Mouse (Mus musculus) gastrocnemius, postnatal 36 days (tissue): ENCODE results near the gene Gm49486. TPM values are rescaled to one million over a fixed set of nuclear protein-coding genes. Genes with fewer than 3 reads are reported as not detected.

ENCODE experiments used
- DNase-seq, 2 experiments: peaks; one replicate each; pipeline ENCODE4 v3.0.0; 2022
- intact Hi-C: fragments of 180-260 bp; cut with DNase I; formaldehyde crosslinking; loops from one replicate; pipeline ENCODE4 v1.15.1; 2025
- long read RNA-seq, 2 experiments: library from polyadenylated mRNA; stranded (forward); transcript quantifications; one replicate each; pipeline ENCODE4 v2.0.0; 2021
- total RNA-seq, 2 experiments: library from RNA; stranded (reverse); gene quantifications; 2 replicates each; pipeline ENCODE4 v1.2.3; 2021

Gm49486 gene
- total RNA-seq, result under 1 TPM in 1 of 2 experiments, not detected in 1; 0.46 TPM
- long read RNA-seq, experiment 1, result 0 reads
- long read RNA-seq, experiment 2, result 0 reads

DNA sequence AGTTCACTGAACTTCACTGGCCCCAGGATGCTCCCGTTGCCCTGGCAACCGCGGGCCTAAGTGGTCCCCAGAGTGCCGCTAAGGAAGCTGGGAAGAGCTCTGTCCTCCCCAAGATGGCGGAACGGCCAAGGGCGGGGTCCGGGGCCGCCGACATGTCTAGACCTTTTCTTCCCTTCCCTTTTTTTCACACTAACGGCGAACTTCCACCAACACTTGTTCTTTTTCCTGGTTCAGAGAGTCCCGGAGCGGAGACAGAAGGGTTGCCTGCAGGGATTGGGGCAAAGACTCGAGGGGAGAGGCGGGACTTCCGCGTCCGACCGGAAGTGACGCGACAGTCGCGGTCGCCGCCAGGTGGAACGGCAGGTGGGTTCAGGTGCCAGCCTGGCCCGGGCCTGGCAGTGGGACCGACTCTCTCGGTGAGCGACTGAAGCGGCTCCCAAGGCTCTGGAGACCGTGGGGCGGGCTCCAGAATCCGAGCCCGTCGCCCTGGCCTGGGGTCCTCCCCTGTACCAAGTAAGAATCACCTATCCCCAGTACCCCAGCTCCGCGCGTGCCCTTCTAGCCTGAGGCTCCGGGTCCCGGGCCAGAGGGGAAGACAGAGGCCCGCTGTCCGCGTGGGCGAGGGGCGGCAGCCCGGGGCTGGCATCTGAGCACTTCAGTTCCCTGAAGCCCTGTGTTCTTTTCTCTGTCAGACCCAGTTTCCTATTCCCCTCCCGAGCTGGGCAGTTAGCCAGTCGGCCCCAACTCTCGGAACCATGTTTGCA is at the start of gene Gm49486, which contains the start of gene Pick1:
Gm49486 (plus strand) TSS at position 334 of the 764 bp plus-strand sequence.
Pick1 (plus strand) TSS at position 116 of the 764 bp plus-strand sequence.
- DNase-seq, result peak; percentile 86 to 87
- intact Hi-C loops, result no loop called here

DNA sequence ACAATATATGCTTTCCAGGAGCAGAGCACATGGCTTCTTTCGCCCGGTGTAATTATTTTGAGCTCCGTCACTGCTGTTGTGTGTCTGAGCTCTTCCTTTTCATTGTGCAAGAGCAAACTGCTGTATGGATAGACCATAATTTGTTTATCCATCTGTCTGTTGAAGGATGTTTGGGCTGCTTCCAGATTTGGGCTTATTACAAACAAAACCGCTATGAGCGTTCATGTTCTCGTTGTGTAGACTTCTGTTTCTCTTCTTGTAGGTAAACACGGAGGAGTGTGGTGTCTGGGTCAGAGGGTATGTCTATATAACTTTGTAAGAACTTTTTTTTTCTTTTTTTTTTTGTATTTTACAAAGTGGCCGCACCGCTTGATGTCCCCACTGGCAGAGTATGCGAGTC is 44.0 kb upstream of the Gm49486 start:
- intact Hi-C loops, result no loop called here
- no peak for DNase-seq

DNA sequence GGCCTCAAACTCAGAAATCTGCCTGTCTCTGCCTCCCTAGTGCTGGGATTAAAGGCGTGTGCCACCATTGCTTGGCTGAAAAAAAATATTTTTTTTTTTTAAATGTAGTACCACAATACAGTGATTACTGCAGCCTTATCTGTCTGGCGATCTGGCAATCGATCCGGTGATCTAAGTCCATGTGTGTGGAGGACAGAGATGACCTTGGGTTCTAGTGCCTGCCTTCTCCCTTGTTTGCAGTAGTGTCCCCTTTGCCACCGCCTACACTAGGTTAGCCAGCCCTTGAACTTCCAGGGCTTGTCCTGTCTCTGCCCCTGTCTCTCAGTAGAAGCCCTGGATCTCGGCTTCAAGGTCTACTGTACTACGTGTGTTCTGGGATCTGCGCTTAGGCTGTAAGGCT is 41.4 kb upstream of the Gm49486 start:
- intact Hi-C loops, result no loop called here

DNA sequence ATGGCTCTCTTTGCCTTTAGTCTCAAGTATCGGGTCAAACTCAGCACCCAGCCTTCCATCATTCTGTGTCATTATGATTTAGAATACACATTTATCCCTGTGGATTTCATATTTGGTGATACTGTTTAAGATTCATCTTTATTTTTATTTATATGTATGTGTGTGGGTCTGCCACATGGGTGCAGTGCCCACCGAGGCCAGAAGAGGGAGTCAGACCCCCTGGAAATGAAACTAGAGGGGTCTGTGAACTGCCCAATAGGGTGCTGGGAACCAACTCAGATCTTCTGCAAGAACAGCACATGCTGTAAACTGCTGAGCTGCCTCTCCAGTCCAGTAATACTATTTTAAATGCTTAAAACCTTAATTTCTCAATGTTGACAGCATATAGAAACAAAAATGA is 37.8 kb upstream of the Gm49486 start:
- no peak for DNase-seq
- intact Hi-C loops, result no loop called here

More for the DNA sequence above, 41.4 kb upstream of the Gm49486 start:
- no peak for DNase-seq

DNA sequence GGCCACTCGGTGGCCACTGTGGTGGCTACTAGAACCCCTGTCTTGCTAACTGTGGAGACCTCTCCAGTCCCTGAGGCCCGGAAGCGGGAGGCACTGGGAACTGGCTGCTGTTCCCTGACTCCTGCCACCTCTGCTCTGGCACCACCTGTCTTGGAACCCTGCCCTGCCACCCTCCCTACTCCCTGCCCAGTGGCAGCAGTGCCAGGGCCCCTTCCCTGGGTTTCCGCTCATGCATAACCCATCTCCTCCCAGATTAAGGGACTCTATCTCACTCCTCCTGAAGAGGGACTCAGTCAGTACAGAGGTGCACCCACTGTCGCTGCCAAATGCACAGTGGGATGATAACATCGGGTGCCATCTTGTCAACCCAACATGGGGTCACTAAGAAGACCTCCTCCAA is 36.7 kb upstream of the Gm49486 start:
- no peak for DNase-seq
- intact Hi-C loops, result no loop called here

DNA sequence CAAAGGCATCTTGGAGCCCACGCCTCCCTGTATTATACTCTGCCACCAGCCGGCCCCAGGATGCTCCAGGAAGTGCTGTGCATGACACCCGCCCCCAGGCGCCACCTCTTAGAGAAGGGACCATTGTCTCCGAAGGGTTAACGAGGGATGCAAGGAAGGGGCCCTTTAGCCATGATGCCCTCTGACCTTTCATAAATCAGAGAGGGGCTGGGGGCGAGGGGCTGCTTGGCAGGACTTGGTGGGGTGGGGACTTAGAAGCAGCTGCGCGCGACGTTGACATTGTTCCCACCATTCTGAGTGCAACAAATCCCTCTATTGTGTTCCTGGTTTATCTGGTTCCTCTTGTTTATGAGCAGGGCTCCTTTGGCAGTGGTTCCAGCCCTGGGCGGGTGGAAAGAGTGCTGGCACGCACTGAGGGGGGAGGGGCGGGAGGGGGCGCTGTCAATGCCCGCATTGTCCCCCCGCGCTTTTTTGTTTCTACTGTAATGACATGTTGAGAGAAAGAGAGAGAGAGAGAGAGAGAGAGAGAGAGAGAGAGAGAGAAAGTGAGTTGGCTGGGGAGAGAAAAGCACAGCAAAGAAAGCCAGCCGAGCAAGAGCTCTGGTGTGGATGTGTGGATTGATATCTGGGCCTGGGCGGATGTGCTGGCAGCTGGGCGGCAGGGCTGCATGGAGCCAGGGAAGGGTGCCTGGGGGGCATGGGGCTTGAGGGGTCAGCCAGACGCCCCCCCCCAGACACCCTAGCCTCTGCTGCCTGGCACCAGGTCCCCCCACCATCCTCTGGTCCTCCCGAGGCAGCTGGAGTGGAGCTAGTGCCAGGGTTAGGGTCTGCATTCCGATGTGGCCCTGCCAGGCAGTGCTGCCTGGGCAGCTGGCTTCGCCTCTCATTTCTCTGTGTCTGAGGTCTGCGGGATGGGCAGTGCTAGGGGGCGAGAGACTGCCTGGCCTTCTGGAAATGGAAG is 36.0 kb upstream of the Gm49486 start:
- intact Hi-C loops, result no loop called here
- DNase-seq, result no peak

DNA sequence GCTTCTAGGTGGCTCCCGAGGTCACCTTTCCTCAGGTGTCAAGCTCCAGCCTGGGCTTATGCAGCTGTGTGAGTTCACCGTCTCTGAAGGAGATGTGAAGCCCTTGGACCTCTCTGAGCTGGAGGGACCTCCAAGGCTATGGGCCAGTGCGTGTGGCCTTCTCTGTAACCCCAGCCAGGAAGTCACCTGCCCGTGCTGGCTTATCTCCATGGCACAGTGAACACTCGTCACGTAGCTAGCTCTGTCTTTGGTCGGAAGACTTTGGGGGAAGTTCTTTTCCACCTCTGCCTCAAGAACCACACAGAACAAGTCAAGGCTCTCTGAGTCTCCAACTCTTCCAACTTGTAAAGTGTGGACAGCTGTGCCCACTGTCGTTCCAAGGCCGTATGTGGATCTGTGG is 35.1 kb upstream of the Gm49486 start:
- intact Hi-C loops, result no loop called here

DNA sequence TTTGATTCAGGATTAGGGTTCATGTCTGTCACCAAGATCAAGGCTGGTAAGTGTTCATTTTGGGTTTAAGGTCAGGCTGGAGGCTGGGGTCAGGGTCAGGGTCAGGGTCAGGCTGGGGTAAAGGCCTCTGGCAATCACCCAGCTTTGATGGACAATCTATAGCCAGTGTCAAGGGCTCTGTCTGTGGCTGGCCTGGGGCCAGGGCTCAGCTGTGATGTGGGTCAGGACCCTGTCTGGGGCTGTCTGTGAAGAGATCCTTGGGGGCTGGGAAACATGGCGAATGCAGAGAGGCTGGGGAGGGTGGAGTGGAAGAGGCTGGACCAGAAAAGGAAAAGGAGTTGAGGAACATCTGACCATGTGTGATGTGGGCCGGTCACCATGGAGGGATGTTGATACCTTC is 34.2 kb upstream of the Gm49486 start:
- no peak for DNase-seq
- intact Hi-C loops, result no loop called here

More for the DNA sequence above, 35.1 kb upstream of the Gm49486 start:
- no peak for DNase-seq

DNA sequence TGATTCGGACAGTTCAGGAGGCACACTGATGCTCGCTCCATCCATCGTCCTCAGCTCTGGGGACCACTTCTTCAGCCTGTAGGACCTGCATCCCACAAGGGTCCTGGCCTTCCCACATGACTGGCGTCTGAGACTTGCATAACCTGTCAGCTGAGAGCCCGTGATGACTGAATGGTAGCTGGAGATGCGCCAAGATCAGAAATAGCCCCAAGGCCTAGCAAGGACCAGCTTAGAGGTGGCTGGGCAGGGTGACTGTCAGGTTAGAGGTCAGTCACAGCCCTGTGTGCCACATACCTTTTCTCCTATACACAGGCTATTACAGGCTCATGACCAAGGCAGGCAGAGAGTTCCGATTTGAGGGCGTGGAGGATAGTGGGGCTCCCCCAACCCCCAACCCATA is 33.7 kb upstream of the Gm49486 start:
- no peak for DNase-seq
- intact Hi-C loops, result no loop called here

DNA sequence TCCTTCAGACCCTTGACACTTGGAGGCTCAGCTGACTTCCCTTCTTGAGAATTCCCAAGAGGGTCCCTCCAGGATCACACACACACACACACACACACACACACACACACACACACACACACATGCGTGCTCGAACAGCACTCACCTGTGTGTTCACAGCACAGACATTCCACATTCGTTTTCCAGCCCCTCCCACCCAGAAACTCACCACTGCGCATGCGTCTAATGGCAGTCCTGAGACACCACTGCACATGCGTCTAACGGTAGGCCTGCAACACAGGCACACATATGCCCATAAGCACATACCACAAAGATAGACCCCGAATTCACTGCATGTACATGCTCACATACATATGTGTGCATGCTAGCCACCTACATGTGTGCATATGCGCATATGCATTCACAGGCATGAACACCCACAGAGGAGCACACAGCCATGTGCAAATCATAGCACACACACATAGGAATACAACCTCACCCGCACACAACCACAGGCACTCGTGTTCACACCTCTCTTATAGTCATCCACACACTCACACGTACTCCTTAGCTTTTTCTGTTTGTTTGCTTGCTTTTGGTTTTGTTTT is 29.7 kb upstream of the Gm49486 start:
- intact Hi-C loops, result no loop called here

DNA sequence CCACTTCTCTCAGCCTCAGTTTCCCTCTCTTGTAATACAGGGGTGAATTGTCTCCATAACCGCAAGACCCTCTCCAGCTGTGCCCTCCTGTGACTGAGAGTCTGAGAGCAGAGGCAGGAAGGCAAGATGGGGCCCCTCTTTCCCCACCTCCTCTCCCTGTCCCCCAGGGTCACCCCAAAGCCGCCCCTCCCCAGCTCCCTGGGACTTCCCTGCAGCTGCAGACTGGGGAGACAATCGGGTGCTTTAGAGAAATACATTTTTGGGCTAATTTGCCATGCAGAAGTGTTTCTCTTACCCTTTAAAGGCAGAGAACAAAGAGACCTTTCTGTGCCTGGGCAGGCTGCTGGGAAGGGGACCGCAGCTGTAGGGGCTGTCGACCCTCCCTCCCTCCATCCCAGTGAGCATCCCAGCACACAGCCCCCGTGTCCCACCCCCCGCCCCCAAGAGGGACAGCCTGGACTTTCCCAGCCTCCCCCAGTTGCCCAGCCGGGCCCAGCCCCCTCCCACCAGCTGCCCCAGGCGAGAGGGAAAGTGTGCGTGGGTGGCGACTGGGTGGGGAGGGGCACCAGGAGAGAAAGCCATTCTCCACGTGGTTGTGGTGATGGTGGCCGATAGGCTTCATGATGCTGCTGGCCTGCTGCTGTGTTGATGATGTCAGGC is 27.6 kb upstream of the Gm49486 start:
- intact Hi-C loops, result no loop called here
- DNase-seq, result no peak

More for the DNA sequence above, 29.7 kb upstream of the Gm49486 start:
- DNase-seq, result no peak

DNA sequence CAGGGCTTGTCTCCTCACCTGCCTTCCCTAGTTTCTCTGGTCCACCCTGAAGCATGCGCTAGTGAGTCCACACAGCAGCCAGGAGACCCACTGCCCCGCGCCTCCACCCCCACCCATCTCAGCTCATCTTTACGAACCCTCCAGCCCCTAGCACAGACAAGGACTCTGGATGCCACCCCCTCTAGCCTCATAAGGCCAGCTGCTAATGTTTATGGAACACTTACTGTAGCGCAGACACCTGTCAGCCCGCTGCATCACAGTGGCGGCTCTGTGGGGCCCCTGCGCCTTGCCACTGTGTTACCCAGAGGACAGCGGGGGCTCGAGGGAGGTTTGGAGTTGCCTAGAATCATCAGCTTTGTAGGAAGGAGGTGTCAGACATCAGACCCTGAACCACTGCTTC is 26.6 kb upstream of the Gm49486 start:
- DNase-seq, result no peak
- intact Hi-C loops, result no loop called here

DNA sequence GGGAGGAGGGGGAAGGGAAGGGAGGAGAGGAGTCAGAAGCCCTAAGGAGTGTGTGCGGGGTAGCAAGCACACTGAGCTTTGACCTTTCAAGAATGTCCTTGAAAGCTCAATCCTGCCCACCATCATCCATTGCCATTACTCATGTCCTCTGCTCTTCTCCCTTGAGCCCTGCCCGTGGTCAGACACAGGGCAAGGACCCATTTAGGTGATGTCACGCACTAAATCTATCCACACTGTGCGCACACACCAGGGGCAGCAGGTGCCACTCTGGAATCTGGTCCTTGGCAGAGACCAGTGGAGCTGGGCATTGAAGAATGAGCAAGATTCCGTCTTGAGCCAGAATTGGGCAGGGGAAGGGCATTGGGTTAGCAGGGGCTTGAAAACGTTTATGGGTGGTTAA is 21.0 kb upstream of the Gm49486 start:
- DNase-seq, result peak in 1 of 2 experiments; percentile 30
- intact Hi-C loops, result no loop called here

DNA sequence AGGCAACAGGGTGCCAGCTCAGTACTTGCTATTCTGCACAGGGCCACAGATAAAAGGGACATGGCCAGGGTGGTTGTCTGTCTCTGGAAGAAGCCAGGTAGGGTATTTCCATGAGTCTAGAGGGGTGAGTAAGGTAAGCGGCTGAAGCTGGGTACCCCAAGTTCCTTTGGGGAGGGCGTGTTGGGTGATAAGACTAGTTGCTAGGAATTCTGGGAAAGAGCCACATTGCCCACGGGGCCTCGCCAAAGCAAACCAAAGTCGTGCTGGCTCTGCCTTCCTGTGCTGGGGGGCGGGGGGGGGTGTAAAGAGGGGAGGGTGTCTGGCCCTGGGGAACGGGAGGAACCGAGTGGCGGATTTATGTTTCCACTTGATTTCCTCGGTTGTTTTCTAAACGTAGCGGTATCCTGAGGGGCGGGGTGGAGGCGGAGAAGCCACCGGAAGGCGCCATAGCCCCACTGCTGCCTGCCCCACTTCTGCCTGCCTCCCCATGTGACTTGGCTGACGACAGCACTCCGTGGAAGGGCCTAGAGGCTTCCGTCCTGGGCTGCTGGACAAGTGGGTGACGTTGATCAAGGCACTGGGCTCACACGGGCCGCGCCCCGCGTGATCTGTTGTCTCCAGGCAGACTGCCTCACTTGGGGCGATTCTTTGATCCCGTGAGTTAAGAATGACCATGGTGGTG is 20.3 kb upstream of the Gm49486 start:
- intact Hi-C loops, result no loop called here
- DNase-seq, result peak in 1 of 2 experiments; percentile 27

DNA sequence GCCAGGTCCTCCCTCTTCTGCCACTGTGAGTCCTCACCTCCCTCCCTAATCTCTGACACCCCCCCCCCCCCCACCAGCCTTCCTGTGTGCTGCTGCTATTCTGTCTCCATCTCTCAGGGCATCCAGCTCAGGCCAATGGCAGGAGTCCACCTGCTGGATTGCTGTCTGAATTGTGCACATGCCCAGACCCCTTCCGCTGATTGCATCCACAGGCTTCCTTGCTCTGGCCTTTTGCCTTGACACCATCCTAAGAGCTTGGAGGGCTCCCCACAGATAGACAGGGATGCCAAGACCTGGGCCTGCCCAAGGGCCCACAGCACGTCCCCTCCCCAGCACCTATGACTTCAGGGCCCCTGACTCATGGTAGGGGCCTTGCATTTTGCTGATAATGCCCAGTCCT is 18.8 kb upstream of the Gm49486 start:
- DNase-seq, result no peak
- intact Hi-C loops, result no loop called here

DNA sequence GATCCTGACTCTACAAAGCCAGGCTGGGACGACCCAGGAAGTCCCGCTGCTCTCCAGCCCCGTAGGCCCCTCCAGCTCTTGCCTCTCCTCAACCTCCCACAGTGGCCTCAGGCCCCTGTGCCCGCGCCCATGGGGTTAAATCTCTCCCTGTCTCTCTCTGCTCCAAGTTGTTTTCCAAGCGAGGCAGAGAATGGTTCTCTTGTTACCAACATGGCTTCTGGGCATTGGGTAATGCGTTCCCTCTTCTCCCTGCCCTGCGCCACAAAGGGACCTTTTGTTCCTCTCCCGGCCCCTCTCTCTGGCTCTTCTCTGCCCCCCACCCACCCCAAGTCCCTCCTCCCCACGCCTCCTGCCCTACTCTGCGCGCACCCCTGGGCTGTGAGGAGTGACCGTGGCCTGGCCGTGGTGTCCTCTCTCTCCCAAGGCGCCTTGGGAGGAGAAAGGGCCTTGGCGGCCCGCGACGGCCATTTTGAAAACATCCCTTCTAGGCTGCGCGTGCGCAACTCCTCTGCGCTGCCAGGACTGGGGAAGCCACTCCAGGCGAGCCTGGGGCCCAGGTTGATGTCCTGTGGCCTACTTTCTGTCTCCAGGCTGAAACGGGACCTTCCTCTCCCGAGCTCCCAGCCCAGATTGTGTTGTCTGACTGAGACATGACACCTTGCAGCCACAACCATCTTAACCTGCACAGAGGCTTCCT is 16.3 kb upstream of the Gm49486 start:
- no peak for DNase-seq
- intact Hi-C loops, result no loop called here

DNA sequence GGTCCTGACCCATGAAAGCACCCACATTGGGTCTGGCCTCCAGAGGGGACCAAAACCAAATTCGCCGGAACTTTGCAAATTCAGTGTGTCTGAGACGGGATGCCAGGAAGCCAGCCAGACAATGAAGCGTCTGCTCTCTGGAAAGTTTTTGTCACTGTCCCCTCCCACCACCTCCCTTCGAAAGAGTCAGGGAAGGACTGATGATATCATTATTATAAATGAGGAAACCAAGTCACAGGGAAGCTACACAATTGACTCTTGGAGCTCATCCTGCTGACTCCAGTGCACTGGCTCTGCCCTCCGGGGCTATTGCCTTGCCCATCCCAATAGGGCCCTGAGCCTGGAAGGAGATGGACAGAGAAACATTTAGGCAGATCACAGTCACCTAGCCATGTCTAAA is 15.6 kb upstream of the Gm49486 start:
- DNase-seq, result no peak
- intact Hi-C loops, result no loop called here

DNA sequence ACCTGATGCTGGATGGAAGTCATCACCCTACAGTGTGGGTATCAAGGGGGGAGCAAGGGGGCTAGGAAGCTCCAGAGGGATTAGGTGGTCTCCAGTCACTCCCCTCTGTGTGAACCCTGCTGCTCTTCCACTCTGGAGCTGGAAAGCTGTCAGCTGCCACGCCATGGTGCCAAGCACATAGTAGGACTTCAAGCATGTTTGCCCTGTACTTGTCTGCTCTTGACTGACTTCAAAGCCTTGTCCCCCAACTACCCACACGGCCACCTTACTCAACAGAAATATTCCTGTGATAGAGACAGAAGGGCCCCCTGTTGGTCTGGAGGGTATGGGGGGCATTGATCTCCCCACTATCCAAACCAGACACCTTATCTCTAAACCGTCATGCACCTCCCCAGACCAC is 13.0 kb upstream of the Gm49486 start:
- DNase-seq, result no peak
- intact Hi-C loops, result no loop called here

DNA sequence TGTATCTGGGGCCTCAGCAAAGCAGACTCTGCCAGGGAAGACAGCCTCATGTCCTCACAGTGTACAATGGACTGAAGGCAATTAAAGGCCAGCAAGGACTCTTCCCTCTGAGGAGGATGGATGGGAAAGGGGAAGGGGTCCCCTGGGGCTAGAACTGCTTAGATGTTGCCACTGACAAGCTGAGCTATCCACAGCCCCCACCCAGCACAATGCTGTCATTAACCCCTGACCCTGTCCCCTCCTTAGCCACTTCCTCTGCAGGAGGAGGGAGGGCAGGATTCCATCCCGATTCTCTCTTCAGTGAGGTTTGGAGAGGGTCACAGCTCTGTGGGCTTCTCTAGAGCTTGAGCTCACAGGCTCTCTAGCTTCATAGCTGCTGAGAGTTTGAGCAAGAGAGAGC is 9.6 kb upstream of the Gm49486 start:
- intact Hi-C loops, result no loop called here
- no peak for DNase-seq
